Mouse (Mus musculus): Measurements from ENCODE around the gene Wrap73.

DNA sequence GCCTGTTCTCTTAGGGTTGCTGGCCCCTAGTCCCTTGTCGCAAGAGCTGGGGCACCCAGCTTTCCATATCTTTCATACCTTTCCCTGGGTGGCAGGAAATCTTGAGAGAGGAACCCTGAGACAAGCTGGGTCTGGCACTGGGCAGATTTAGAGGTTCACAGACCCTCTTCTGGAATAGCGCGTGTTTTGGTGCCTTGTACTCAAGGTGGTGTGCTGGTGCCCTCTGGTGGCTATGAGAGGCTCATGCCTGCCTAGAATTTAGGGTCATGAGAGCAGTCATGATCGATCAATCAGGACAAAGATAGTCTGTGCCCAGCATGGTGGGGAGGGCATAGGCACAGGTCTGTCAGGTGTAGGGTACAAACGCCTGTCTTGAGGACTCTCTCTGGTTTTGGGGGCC lies 65.1 kb downstream of the Wrap73 start:
- TF ChIP-seq CTCF (IDR thresholded peaks at IDR 0.05; ENCODE audit: low read depth) (peak; percentile 93), EP300 (IDR thresholded peaks at IDR 0.05; ENCODE audit: low read depth) (no peak)

Data from liver, embryonic 14.5 days (tissue).